Mouse (Mus musculus) testis, adult 2 months (tissue): ENCODE measurements around the gene Apoa1.

ENCODE experiments used
- CTCF ChIP-seq: fragments of 200-500 bp; IDR thresholded peaks from 2 replicates; pipeline ENCODE4 v1.5.1; 2012; ENCODE audit warnings: low read depth, mild to moderate bottlenecking, inconsistent platforms, low read length, moderate library complexity; ENCODE audit not compliant: control insufficient read depth, insufficient read depth, insufficient replicate concordance
- POLR2A ChIP-seq: fragments of 200-500 bp; IDR thresholded peaks from 2 replicates; pipeline ENCODE4 v1.6.1; 2012; ENCODE audit warnings: low read depth, mild to moderate bottlenecking, inconsistent platforms, low read length, moderate library complexity; ENCODE audit not compliant: control insufficient read depth

DNA sequence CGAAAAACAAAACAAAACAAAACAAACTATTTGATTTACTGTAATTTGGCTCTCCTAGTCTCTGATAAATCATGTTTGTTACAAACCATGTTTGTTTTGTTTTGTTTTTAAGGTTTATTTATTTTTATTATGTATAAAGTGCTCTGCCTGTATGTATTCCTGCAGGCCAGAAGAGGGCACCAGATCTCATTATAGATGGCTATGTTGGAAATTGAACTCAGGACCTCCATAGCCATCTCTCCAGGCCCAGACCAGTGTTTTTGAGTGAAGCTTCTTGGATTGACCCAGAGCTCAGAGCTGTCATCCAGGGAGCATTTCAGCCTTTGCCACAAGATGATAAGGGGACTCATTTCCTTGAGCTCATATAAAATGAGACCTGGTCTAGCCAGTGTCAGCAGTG is 42.0 kb upstream of the Apoa1 start:
- TF ChIP-seq POLR2A, result no peak
- TF ChIP-seq CTCF, result no peak
